Mouse (Mus musculus) C2C12 (cell line): ENCODE measurements around the gene Apc2. TPM values are rescaled to one million over a fixed set of nuclear protein-coding genes. Genes with fewer than 3 reads are reported as not detected.
A peak's percentile ranks its signal among the peaks of the same experiment; 100 is the strongest.

Experiments used
- H3K27me3 ChIP-seq: one replicate; pipeline ENCODE4 v1.6.1; 2011; ENCODE audit not compliant: control insufficient read depth, insufficient read depth, insufficient read length
- H3K36me3 ChIP-seq: one replicate; pipeline ENCODE4 v1.6.1; 2011; ENCODE audit not compliant: control insufficient read depth, insufficient read depth
- H3K4me3 ChIP-seq: one replicate; pipeline ENCODE4 v1.5.1; 2011; ENCODE audit warnings: mild to moderate bottlenecking, control low read depth; ENCODE audit not compliant: poor library complexity, insufficient read depth, severe bottlenecking
- H3K79me2 ChIP-seq: one replicate; pipeline ENCODE4 v1.6.1; 2011; ENCODE audit not compliant: control insufficient read depth, insufficient read depth
- H3K79me3 ChIP-seq: one replicate; pipeline ENCODE4 v1.6.1; 2011; ENCODE audit warnings: low read depth, control low read depth
- H3ac ChIP-seq: one replicate; pipeline ENCODE3; 2011; ENCODE audit warnings: low read depth; ENCODE audit not compliant: control insufficient read depth, insufficient read length
- CEBPB ChIP-seq: IDR thresholded peaks from one replicate; pipeline ENCODE4 v1.6.1; 2011; ENCODE audit warnings: low read depth, mild to moderate bottlenecking, control low read depth, moderate library complexity
- CTCF ChIP-seq: IDR thresholded peaks from one replicate; pipeline ENCODE4 v1.5.1; 2011; ENCODE audit not compliant: control insufficient read depth, insufficient read depth, insufficient read length
- FOSL1 ChIP-seq: IDR thresholded peaks from one replicate; pipeline ENCODE4 v1.8.0; 2011; ENCODE audit warnings: mild to moderate bottlenecking, low read length; ENCODE audit not compliant: poor library complexity, insufficient read depth, severe bottlenecking
- MAX ChIP-seq: IDR thresholded peaks from one replicate; pipeline ENCODE4 v1.6.1; 2011; ENCODE audit warnings: mild to moderate bottlenecking, control low read depth
- MYOD1 ChIP-seq: IDR thresholded peaks from one replicate; pipeline ENCODE4 v1.6.1; 2011; ENCODE audit warnings: low read depth; ENCODE audit not compliant: control insufficient read depth, insufficient read length
- MYOG ChIP-seq: IDR thresholded peaks from one replicate; pipeline ENCODE4 v1.6.1; 2011; ENCODE audit not compliant: control insufficient read depth, insufficient read length; ENCODE audit errors: extremely low read depth
- USF1 ChIP-seq: IDR thresholded peaks from one replicate; pipeline ENCODE4 v1.6.1; 2011; ENCODE audit warnings: low read depth, mild to moderate bottlenecking, control low read depth, moderate library complexity
- microRNA-seq: library from miRNA; unstranded; fragments of <30 nt; microRNA quantifications from one replicate; pipeline ENCODE4, GENCODE M21; 2019; ENCODE audit warnings: borderline microRNAs expressed
- polyA plus RNA-seq: library from polyadenylated mRNA; unstranded; fragments of >200 nt; fragmentation: generic; extraction: Trizol; gene quantifications from one replicate; pipeline ENCODE4 v1.2.1, GENCODE M21; 2012; ENCODE audit warnings: missing spikeins

The Apc2 gene
- polyA plus RNA-seq, 1 experiment: 0.20 TPM

- Histone ChIP-seq H3ac (no peak overlapping the region), H3K27me3 (peaks cover 56% of the 10 kb centered on the region), H3K4me3 (no peak overlapping the region), H3K79me2 (no peaks in the 10 kb centered on the region), H3K36me3 (no peaks in the 10 kb centered on the region), H3K79me3 (no peaks in the 10 kb centered on the region)
- TF ChIP-seq USF1: no peak
- TF ChIP-seq MAX: no peak
- no peak for TF ChIP-seq CEBPB
- no peak for TF ChIP-seq CTCF
- TF ChIP-seq MYOD1: no peak
- TF ChIP-seq MYOG: no peak
- TF ChIP-seq FOSL1: no peak
Measured at GRCm38 (mm10) chr10:80357336-80357735, 61.6 kb downstream of the Apc2 start.

GRCm38 (mm10) chr10:80357994-80358639, 62.3 kb downstream of the Apc2 start:
- Histone ChIP-seq H3K4me3 (no peak overlapping the region), H3K79me2 (no peaks in the 10 kb centered on the region), H3K79me3 (no peaks in the 10 kb centered on the region), H3ac (peak overlapping the region; percentile 5), H3K36me3 (no peaks in the 10 kb centered on the region), H3K27me3 (peaks cover 58% of the 10 kb centered on the region)
- TF ChIP-seq MYOG: no peak
- TF ChIP-seq MYOD1: no peak
- TF ChIP-seq CTCF: no peak
- TF ChIP-seq CEBPB: no peak

GRCm38 (mm10) chr10:80363734-80364133, 68.0 kb downstream of the Apc2 start:
- Histone ChIP-seq H3K36me3 (no peaks in the 10 kb centered on the region), H3ac (no peak overlapping the region), H3K79me2 (no peaks in the 10 kb centered on the region), H3K4me3 (no peak overlapping the region), H3K79me3 (no peaks in the 10 kb centered on the region), H3K27me3 (peaks cover 24% of the 10 kb centered on the region)
- TF ChIP-seq MYOD1 (no peak), CEBPB (no peak), CTCF (no peak), MYOG (no peak), MAX (no peak), USF1 (no peak), FOSL1 (no peak)

GRCm38 (mm10) chr10:80365736-80366135, 70.0 kb downstream of the Apc2 start:
- H3K27me3 ChIP-seq: peaks cover 8% of the 10 kb centered on the region
- no peaks in the 10 kb centered on the region for H3K36me3 ChIP-seq

More at GRCm38 (mm10) chr10:80365736-80366135, 70.0 kb downstream of the Apc2 start:
- Histone ChIP-seq H3ac (no peak overlapping the region), H3K79me3 (no peaks in the 10 kb centered on the region), H3K4me3 (no peak overlapping the region), H3K79me2 (no peaks in the 10 kb centered on the region)
- TF ChIP-seq CEBPB (no peak), USF1 (no peak), CTCF (no peak), FOSL1 (no peak), MYOG (no peak), MAX (no peak), MYOD1 (no peak)

Small RNAs within 50 kb of the gene (microRNA-seq; reads per million reads assigned to microRNA genes)
- gene Mir6911: 0.92 reads per million, percentile 20 among the genes with 10 or more reads in this experiment

Other genes starting within 250 kb of the Apc2 start
- 964 TPM for gene Gpx4, start 248.8 kb upstream of the Apc2 start, polyA plus RNA-seq
- 29.4 TPM for gene Sbno2, start 190.4 kb upstream of the Apc2 start, polyA plus RNA-seq
- 106 TPM for gene Stk11, start 180.2 kb upstream of the Apc2 start, polyA plus RNA-seq
- 720 TPM for gene Atp5d, start 157.3 kb upstream of the Apc2 start, polyA plus RNA-seq
- gene Cbarp, start 155.1 kb upstream of the Apc2 start, polyA plus RNA-seq: 12.1 TPM
- gene Midn, start 147.7 kb upstream of the Apc2 start, polyA plus RNA-seq: 77.5 TPM
- gene Cirbp, start 130.0 kb upstream of the Apc2 start, polyA plus RNA-seq: 30.9 TPM
- 33.4 TPM for gene 1600002K03Rik, start 123.0 kb upstream of the Apc2 start, polyA plus RNA-seq
- 3.2 TPM for gene Efna2, start 116.5 kb upstream of the Apc2 start, polyA plus RNA-seq
- gene Mum1, start 69.5 kb upstream of the Apc2 start, polyA plus RNA-seq: 57.7 TPM
- 288 TPM for gene Ndufs7, start 46.9 kb upstream of the Apc2 start, polyA plus RNA-seq
- 48.3 TPM for gene Gamt, start 35.0 kb upstream of the Apc2 start, polyA plus RNA-seq
- gene Dazap1, start 34.5 kb upstream of the Apc2 start, polyA plus RNA-seq: 159 TPM
- gene Rps15, start 3.5 kb upstream of the Apc2 start, polyA plus RNA-seq: 5,397 TPM
- 62.6 TPM for gene 2310011J03Rik, start 24.6 kb downstream of the Apc2 start, polyA plus RNA-seq
- 3.2 TPM for gene Pcsk4, start 33.5 kb downstream of the Apc2 start, polyA plus RNA-seq
- 5.9 TPM for gene Reep6, start 34.0 kb downstream of the Apc2 start, polyA plus RNA-seq
- 18.3 TPM for gene Adamtsl5, start 52.4 kb downstream of the Apc2 start, polyA plus RNA-seq
- gene Plk5, start 60.5 kb downstream of the Apc2 start, polyA plus RNA-seq: not detected
- 37.4 TPM for gene Mex3d, start 91.7 kb downstream of the Apc2 start, polyA plus RNA-seq
- 326 TPM for gene Mbd3, start 103.6 kb downstream of the Apc2 start, polyA plus RNA-seq
- 1,025 TPM for gene Uqcr11, start 110.9 kb downstream of the Apc2 start, polyA plus RNA-seq
- gene Tcf3, start 137.7 kb downstream of the Apc2 start, polyA plus RNA-seq: 111 TPM
- not detected for gene Onecut3, start 198.9 kb downstream of the Apc2 start, polyA plus RNA-seq
- 0.13 TPM for gene Atp8b3, start 243.1 kb downstream of the Apc2 start, polyA plus RNA-seq